Mouse (Mus musculus): ENCODE results near the gene D6Wsu163e.

DNA sequence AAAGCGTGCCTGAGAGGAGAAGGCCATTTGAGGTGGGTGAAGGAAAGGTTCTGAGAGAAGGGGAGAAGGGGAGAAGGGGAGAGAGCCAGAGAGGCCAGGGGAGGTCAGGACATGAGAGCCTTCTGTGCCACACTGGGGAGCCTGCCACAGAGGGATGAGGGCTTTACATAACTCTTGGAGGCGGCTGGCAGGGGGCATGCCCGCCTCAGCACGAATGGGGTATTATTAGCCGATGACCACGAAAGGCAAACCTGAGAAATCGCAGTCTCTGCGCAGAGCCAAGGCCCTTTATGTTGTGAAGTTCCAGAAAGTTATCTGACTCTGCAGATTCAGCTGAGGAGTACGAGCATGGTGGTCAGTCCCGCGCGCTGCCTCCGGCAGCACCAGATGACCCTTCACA is 70.3 kb downstream of the D6Wsu163e start:
- TF ChIP-seq CTCF (IDR thresholded peaks at IDR 0.05; ENCODE audit: extremely low read depth, insufficient read depth, low read length) (no peak), POLR2A (IDR thresholded peaks at IDR 0.05; ENCODE audit: extremely low read depth, insufficient read depth, low read length) (no peak)
